Mouse (Mus musculus) natural killer cell, adult 2 months (primary cell): ENCODE measurements at regions not wholly inside any gene's neighbourhood (a gene's known extent, or its start where the extent isn't known, plus 50 kb on each side); places are given as distances from the start of the nearest gene placed in this dataset.
A peak's percentile ranks its signal among the peaks of the same experiment; 100 is the strongest.

Experiments used
- DNase-seq, 2 experiments: peaks; one replicate each; pipeline ENCODE4 v3.0.0; 2022; ENCODE audit warnings: low spot score in 2 of 2

DNA sequence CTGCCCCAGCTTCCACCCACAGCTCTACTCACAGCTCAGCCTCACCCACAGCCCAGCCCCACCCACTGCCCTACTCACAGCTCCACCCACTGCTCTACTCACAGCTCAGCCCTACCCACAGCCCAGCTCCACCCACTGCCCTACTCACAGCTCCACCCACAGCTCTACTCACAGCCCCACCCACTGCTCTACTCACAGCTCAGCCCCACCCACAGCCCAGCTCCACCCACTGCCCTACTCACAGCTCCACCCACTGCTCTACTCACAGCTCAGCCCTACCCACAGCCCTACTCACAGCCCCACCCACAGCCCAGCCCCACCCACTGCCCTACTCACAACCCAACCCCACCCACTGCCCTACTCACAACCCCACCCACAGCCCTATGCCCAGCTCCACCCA, 56.5 kb upstream of the Phox2b start:
- DNase-seq = peak; percentile 8 to 38

DNA sequence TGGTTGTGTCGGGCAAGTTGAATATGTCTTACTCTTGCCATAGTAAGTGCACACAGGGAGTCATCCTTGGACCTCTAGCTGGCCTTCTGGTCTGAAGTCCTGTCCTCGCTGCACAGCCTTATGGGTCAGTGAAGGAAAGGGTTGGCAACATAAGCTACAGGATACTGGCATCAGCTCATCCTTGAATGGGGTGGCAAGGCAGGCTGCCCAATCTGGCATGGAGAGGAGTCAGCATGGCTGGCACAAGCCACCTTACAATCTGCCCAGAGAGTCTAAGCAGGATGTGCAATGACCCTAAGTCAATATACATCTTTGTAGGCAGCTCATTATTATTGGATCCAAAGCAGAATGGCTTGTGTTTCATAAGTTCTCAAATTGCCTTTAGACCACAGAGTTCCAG, 57.8 kb upstream of the Phox2b start:
- DNase-seq = no peak

DNA sequence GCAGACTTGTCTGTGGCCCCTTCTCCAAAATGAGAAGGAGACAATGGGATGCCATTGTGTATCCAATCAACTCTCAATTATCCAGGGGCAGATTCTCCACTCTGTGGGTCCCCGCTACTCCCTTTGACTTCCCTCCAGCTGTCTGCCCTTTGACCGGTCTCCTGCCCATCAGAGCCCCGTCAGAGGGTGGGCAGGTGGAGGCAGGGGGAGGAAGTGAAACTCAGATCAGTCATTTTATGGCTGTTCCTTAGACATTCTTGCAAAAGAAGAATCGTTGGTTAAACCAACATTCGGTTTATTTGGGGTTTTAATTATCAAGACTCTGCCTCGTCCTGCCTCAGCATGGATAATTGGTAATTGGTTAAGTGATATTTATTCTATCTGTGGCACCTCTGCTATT, 77.7 kb upstream of the Phox2b start:
- DNase-seq = no peak

DNA sequence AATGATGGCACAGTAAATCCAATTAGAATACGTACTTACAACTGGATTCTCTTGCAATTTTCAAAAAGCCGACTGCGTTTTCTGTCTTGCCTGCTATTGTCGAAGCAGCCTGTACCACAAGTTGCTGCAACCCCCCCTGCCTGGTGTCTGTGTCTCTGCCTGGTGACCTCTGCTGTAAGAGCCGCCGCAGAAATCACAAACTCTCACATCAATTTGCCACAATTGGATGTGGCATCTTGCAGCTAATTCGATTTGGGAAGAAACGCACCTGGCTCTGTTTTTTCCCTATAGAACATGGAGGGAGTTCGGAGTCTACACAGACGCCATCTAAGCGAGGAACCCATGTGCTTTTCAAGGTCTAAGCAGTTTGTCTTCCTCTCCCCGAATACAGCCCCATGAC, 80.1 kb upstream of the Phox2b start:
- DNase-seq = no peak

DNA sequence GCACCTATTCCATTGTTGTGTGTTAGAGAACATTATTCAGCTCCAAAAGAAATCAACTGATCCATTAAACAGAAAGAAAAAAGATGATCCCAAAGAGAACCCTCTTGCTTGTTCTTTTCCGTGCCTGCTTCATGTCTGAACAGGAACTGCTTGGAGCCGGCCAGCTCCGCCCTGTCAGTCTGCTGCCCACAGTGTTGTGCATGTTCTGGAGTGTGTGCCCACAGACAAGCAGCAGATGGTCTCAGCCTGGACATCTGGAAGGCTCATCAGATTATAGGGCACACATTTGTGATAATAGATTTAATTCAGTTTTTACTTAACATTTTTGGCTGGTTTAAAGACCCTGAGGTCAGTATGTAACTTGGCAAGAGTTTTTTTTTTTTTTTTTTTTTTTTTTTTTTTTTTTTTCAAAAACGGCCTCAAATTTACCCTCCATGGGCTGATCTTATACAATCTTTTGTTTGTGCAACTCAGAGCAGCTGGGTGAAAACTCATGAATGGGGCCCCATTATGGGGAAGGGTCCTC, 70.9 kb upstream of the Tmem33 start:
- DNase-seq = no peak

DNA sequence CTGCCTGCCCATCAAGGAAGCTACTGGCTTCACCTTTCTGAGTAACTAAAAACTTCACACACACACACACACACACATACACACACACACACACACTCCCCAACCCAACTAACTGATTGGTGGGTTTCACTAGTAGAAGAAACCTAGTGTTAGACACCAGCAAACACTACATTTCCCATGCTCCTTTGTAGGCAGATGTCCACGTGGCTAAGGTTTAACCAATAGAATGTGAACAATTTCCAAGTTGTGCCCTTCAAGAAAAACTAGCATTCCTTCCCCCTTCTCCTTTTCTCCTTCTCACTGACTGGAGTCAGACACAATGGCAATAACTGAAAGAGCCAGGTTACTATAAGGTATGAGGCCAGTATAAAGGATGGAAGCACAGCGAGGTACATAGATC, 66.3 kb upstream of the Tmem33 start:
- no peak for DNase-seq

DNA sequence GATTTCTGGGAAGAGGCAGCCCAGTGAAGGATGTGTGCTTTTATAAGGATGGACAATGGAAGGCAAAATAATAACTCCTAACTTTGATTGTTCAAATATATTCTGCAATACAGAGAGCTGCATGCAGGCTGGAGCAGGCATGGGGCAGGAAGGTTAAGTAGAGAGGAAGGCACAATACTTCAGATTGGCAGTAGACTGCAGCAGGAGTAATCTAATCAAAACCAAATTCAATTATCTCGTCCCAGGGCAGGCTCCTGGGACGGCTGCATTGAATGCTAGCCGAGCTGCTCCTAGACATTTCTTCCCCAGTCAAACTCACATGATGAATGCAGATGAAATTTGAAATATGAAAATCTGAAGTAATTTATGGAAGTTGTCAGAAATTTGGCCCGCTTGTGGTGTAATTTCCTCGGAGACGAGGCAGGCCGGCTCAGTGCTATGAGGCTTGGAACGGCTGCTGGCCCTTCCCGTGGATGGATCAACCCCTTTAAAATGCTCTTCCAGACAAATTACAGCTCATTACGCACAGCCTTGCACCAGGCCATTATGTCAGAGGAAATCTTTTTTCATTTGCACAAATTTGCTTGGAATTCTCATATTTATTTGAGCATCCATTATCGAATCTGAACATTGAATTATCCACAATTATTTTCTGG, 55.2 kb upstream of the Tmem33 start:
- DNase-seq = no peak
